Mouse (Mus musculus): ENCODE data around the gene Ufc1. TPM values are rescaled to one million over a fixed set of nuclear protein-coding genes. Genes with fewer than 3 reads are reported as not detected.
A peak's percentile ranks its signal among the peaks of the same experiment; 100 is the strongest.

The Ufc1 gene
- total RNA-seq, 2 experiments from 2014 or later, result 90.4 to 91.6 TPM

DNA sequence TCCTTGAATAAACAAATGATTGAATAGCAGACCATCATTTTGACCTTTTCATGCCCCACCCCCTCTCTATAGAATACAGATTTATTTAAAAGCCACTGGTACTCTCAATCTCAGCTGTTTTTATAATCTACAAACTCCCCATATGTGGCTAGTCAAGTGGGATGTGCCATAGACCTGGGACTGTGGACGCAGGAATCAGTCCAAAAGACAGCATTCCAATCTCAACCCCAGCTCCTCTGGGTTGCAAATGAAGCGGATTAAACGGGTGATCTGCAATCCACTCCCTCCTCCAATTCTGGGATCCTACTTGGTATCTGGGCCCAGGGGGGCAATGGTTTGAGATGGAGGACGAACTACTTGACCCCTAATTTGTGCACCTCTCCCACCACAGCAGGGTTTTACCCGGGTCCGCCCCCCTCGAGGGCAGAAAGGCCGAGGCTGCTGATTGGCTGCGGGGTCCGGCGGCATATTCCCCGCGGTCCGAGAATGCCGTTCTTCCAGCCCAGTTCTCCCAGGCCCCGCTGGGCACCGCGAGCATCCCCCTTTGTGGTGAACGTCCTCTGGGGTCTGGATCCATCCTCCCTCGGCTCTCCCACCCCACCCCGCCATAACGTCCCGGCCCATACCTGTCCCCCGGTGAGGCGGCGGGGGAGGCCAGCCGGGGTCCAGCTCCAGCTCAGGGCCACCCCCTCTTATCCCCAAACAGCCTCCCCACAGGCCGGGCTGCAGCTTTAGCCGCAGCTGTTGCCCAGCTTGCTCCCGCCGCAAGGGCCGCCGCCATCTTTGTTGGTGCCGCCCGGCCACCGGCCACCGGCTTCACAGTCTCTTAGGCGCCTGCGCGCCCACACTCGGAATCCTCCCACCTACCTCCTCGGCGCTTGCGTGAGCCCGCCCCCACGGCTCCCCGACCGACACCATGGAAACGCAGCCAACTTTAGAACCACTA lies 7.4 kb downstream of the Ufc1 start, which contains the start of gene Usp21:
Usp21 (minus strand) TSS at position 856 of the 946 bp plus-strand sequence.
- peak; percentile 93 to 96 for DNase-seq

DNA sequence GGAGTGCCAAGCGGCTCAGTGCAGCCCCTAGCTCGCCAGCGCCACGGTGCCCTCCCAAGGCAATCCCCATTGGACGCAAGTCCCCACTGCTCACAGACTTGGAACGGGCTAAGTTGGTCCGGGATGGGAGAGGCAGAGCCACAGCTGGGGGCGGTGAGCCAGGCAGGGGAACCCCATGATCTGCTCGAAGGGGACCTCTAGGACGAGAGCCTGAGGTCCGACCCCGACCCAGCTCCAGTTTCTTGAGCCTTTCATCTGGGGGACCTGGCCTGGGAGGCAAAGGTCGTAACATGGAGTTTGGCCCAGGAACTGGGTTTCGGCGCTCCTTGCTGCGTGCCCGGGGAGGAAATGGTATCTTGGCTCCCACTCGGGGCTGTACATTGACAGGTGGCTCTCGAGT lies 8.3 kb downstream of the Ufc1 start:
- peak in 1 of 2 experiments; percentile 10 for DNase-seq

DNA sequence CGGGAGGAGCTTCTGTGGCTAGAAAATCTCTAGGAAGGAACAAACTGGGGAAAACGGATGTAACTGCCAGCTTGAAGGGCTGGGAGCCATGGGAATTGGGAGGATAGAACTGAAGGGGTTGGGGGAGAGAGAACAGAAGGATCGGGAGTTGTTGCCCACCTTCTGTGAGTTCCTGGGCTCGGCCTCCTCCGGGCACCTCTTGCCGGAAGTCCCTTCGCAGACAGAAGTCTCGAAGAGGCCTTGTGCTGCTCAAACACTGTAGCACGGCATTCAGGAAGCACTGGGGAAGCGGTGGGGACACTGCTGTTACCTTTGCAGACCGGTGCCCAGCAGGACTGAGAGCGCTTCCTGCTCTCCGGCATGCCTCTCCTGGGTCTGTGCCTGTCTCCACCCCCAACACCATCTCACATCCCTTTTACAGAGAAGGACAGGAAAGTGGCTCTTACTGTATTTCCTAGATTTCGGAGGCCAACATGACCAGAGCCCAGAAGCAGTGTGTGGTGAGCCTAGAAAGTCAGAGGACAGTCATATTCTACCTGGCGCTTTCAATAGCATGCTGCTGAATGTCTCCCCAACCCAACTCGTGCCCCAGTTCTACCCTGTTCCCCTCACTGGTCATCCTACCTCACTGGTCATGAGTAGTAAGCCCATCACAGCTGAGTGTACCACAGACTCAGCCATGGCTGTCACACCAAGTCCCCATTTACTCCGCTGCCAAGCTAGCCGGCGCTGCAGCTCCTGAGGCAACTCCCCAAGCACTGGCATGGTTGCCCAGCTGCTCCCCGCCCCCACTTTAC lies 9.5 kb downstream of the Ufc1 start:
- DNase-seq, result peak in 1 of 2 experiments; percentile 9

DNA sequence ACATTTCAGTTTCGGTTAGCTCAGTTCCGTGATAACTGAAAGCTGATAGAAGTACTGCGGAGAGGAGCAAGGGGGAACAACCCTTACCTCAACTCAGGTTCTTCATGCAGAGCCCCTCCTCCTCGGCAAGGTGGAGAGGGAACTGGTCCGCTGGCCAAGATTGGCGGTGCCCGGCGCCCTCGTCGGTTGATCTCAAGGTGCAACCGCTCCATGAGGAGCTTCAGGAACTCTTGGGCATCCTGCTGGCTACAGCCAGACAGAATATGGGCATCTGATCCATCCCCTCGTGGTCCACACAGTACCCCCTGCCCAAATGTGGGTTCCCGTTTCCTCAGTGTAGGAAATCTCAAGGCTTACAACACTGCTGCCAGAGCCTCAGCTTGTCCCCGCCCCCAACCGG lies 10.3 kb downstream of the Ufc1 start:
- peak in 1 of 2 experiments; percentile 11 for DNase-seq

DNA sequence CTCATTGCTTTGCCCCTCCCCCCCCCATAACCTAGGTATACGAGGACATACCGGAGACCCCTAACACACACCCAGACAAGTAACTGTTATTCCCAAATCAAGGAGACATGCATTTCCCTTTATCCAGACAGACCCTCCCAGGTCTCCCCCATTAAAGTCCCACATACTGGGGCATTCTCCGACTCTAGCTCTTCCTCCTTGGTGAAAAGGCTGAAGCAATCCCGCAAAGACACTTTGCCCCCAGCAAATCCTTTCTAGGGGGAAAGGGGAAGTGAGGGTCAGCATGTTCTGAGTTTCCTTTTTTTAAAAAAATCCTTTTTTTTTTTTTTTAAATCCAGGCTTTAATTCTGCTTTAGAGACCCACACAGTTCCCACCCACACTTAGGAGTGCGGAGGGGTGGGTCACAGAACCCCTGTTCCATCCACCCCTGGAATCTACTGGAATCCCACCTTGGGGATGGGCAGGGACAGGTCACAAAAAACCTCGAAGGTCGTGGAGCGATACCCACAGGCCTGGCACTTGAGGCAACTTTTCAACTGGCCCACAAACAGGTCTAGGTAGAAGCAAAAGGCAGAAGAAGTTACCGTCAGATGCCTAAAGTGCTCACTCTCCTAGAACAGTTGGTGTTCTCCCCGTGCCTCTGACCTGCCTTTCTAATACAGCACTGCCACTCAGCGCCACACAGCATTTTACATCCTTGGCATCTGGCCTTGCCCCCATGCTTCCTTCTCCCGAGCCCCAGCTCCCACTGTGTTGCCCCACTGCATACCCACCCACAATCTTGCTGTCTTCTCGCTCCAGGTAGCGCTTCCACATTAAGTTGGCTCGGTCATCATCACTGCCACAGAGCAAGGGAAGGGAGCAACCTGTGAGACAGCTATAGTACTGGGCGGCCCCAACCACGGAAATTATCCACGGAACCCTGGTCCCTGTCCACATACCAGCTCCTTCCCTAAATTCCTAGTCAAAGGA lies 11.3 kb downstream of the Ufc1 start:
- peak in 1 of 2 experiments; percentile 14 for DNase-seq

DNA sequence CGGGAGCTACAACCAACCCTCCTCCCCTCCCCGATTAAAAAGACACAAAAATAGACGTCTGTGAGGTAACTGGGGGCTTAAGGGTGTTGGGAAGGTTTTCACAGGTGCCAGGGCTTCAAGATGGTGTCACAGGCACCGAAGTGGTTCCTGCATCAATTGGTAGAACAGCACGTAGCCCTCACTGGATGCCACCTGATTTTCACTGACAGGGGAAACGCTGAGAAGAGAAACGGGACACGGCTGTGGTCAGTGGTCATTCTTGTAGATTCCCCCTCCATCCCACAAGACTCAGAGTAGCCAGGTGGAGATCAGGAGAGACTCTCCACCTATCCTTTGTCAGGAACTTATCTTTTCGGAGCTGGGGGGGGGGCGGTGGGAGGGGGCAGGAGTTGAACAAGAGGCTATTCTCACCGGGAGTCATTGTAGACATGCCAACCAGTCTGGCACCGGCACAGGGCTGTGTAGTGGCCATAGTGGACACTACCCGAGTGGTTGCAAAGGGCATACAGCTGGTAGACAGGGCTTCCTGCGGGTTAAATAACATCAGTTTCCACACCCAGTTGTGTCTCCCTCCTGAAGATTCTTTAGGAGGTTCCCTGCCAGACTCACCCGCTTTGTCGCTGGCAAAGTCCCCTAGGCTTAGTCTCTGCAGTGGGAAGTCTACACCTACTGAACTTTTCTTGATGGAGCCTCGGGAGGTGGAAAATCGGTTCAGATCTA lies 12.6 kb downstream of the Ufc1 start:
- DNase-seq, result no peak

DNA sequence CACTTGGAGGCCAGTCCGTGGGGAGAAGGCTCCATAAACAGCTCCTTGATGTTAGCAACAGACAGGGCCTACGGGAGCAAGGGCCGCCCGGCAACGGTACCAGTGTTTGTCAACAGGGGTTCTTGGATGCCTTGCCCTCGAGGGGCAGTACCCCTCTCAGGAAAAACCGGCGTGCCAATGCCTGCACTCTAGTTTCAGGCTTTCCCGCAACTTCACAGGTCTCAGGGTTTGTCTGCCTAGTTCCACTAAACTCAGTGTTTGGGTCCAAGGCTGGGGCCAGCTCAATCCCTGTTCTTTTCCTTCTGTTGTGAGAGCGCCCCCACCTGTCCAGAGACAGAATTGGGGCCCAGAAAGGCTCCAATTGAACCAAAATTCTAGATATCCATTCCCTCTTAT lies 13.3 kb downstream of the Ufc1 start:
- peak; percentile 87 to 93 for DNase-seq

DNA sequence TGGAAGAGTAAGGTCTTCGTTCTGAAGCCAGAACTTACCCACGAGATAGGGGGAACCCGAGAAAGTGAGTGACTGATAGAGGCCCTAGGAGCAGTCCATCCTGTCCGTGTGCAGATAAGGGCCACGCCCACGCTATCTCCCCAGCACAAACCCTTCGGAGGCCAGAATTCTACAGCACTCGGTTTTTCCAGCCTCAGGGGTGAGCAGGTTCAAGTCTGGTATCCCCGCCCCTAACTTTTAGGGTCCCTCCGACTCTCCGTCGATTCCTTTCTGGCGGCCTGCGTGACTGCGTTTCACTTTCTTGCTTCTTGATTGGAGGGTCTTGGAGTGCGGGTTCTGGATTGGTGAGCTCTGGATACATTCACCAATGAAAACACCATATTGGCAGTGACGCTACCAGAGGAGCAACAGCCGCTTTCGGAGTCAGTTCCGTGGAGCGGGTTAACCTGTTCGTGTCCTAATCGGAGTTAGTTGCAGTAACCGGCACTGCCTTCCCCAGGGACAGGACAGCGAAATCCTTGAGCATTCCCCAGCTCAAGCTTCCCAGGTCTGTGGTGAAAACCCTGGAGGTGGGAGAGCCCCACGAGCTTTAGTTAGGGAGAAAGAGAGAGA lies 13.8 kb downstream of the Ufc1 start, which contains the start of gene Ppox:
Ppox (minus strand) TSS at position 271 of the 612 bp plus-strand sequence.
- peak; percentile 94 to 98 for DNase-seq

DNA sequence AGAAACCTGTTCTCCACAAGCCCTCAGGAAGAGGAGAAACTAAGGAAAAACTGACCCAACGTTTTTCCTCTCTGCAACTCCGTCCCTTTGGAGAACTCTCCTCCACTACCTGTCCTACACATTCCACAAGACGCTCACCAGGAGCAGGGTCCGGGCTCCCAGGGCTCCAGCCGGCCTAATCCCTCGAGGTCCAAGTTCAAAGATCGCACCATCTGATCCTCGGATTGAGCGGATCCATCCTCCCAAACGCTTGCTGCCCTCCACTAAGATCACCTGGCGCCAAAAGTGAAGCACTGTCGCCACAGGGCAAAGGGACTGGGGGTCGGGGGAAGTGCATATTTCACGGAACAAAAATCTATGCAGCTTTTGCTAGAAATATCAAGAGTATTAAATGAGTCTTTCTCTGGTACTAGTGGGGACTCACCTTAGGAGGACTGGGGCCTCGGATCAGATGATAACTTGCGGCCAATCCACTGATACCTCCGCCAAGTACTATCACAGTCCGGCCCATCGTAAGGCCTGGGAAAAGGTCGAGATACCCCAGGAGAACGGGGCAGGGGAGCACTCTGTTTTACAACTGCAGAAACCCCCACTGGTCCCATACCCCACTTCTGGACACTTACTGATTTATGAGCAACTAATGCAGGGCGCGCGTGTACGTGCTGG lies 14.4 kb downstream of the Ufc1 start:
- no peak for DNase-seq

DNA sequence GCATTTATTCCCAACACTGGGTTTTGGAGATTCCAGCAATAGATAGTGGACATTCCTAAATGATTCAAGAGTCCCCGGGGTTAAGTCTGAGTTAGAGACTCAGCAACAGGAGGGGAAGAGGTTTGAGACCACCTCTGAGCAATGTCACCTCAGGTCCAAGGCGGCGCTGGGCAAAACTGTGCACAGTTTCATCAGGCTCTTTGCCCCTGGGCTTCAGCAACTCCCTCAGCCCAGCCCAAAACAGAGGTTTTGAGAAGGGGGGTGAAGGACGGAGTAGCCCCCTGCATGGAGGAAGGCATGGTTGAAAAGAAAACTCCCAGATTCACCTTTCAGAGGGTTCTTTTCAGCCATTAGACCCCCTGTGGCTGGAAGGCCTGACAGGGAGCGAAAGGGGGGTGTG lies 15.1 kb downstream of the Ufc1 start:
- DNase-seq, result no peak

DNA sequence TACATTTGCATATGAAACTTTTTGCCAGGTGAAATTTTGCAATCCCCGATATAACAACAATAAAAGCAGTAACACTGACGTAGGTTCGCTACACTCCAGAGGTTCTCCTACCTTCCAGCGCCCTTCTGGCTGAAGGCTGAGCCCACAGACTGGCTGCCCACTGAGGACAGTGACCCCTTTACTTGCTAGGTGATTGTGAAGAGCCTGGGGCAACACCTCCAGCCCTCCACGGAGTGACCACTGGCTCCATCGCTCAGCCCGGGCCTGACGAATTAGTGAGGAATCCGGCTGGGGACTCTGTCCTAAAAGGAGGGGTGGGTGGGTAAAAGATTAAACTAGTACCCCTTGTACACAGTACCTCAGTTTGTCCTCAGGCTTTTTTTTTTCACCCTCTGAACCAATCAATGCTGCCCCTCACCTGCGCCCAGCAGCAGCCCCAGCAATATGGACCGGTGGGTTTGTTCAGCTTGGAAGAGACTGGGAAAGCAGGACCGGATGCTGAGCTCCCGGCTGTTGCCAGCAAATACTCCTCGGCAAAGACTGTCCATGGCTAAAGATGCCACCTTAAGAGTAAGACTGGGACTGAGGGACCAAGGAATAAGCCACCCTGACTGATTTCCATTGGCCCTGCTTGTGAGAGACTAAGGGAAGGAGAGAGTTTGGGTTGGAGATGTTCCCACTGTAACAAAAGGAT lies 15.7 kb downstream of the Ufc1 start:
- DNase-seq, result no peak

DNA sequence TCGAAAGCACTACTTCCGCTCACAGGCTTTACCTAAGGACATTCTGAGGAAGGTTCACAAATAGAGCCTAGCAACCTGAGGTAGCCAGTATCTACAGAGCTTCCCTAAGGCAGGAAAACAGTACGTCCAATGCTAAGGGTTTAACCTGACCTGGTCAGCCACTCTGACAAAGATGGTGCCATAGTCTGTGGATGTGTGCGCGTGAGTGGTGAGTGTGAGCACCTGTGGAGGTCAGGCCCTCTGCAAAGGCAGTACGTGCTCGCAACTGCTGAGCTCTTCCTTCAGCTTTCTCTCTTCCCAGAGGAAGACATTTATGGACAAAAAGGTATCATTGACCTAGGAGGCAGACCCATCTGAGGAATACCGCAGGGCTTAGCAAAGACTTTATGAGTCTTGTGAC lies 16.4 kb downstream of the Ufc1 start:
- no peak for DNase-seq

DNA sequence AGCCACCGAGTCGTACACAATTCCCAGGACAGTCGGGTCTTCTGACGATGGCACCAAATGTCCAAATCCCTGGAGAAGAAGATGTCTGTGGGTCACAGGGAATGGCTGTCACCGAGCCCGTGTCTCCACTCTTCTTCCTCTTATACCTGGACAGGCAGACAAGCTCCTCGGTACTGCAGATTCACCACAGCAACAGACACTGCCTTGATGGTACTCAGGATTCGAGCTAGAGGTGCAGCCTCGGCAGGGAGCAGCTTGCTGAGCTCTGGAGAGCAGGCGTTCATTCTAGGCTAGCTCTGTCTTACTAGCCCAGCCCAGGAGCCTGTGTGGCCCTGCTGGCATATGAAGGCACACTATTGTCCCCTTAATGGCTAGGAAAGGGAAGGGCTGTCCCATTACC lies 17.1 kb downstream of the Ufc1 start:
- DNase-seq, result no peak

DNA sequence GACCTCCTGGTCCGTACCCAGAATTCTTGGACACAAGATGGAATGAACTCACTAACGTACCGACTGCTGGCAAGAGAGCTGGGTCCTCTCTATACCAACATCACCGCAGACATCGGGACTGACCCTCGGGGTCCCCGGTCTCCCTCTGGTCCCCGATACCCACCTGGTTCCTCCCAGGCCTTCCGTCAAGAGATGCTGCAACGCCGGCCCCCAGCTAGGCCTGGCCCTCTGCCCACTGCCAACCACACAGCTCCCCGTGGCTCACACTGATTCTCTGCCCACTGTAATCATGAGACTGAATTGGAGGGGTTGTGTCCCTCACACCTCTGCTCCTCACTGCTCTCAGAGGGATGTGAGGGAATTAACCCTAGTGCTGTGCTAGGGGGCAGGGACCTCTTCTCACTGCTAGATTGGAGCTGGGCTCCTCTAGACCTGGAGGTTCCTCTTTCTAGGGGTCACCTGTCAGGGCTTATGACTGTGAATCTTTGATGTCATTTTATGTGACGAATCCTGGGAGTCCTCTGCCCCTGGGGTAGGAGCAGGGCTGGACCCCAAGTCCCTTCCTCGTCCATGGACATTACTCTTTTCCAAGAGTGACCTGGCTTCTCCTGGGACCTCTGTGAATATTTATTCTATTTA lies 18.6 kb downstream of the Ufc1 start:
- DNase-seq, result no peak

DNA sequence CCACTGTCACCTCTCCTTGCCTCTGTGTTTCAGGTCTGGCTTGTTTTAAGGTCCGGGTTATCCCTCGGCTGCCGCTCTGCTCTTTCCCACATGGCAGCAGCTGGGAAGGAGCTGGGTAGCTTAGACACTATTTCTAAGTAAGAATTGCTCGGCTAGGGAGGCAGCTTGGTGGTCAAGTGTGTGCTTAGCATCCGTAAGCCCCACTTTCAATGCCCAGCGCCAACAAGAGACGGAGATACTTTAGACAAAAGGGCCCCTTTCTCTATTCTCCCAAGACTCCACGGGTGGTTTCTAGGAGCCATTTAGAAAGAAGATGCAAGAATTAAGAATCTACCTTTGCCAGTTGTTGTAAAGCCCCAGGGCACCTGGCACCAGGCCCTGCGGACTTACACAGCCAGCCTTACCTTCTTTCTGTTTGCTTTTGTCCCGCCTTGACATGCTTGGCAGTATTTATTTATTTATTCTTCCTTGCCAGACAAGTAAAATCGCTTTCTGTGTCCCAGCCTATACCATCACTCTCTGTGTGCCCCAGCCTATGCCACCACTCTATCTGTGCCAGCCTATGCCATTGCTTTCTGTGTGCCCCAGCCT lies 19.6 kb downstream of the Ufc1 start:
- DNase-seq, result no peak

DNA sequence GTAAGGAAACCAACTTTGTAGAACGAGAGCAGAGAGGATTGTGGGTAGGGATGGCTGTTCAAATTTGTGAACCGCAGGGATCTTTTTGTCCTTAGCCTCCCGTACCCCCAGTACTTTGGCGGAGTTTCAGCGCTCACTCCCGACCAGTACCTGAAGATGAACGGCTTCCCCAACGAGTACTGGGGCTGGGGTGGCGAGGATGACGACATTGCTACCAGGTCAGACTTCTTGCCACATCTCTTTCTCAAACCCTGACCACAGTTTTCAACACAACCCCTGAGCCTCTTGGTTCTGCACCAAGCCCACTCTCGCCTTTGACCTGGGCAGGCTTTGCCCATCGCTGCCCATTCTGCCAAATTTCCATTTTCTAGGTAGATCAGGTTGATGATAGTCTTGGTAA lies 20.7 kb downstream of the Ufc1 start:
- no peak for DNase-seq

DNA sequence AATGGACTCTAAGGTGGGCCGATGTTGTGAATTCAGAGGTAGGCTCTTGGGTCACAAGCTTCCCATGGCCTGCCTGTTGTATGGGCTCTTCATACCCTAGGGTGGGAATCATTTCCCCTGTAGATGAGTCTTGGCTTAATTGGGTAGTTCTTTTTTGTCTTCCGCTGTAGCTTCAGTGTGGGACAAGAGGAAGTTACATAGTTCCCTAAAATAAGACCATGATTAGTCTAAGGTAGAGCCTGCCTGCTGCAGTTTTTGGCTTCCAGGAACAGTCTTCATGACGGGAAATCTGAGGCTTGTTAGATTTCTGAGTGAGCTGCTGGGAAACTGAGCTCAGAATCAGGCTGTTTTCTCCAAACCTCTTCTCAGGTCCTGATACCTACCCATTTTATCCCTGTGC lies 22.7 kb downstream of the Ufc1 start:
- DNase-seq, result no peak

DNA sequence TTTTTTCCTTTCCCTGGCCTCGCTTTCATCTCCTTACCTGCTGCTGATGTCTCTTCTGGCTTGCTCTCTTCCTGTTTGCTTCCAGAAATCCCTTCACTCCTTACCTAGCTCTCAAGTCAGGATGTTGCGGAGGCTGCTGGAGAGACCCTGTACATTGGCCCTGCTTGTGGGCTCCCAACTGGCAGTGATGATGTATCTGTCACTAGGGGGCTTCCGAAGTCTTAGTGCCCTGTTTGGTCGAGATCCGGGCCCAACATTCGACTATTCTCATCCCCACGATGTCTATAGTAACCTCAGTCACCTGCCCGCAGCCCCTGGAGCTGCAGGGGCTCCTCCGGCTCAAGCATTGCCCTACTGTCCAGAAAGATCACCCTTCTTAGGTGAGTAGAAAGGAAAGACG lies 23.2 kb downstream of the Ufc1 start:
- no peak for DNase-seq

DNA sequence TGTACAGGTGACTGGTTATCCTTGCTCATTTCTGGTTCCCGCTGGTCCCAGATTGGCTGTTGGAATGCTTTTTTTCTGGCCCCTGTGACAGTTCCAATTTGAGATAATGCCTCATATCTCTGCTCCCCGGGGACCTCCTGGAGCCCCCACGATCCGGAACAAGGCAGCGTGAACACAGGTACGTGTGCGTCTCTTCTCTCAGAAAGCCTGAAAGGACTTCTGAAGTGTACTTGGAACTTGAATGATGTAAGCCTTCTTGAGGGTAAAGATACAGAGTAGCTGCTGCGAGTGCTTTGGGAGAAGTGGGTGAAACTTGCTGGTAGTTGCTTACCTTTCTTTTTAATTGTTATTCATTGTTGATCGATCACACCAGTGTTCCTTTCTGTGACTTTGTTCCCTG lies 23.6 kb downstream of the Ufc1 start:
- no peak for DNase-seq
